Mouse (Mus musculus) MEL (cell line): ENCODE results near the gene Dnah14. TPM values are rescaled to one million over a fixed set of nuclear protein-coding genes. Genes with fewer than 3 reads are reported as not detected.

Experiments
- polyA plus RNA-seq, 2 experiments: library from polyadenylated mRNA; stranded (reverse) in 1 of 2; unstranded in 1 of 2; fragments of >175 nt in 1 of 2; fragments of >200 nt in 1 of 2; gene quantifications; 2 replicates each; pipeline versions ENCODE4 v1.2.1 to v1.2.4; 2012; ENCODE audit warnings: low replicate concordance in 2 of 2, low read depth in 1 of 2; ENCODE audit not compliant: insufficient read length in 2 of 2, insufficient read depth in 1 of 2, missing spikeins in 1 of 2
- total RNA-seq: library from RNA; depleted of rRNA; stranded (reverse); fragments of 300-350 nt; gene quantifications from 2 replicates; pipeline ENCODE4 v1.2.3, GENCODE M21; 2012; rRNA removed

Gene Dnah14
- total and polyA plus RNA-seq, 3 experiments, result 0.77 to 1.2 TPM; not detected in 1

Other genes with a start within 250 kb of the Dnah14 start
- not detected in 2 replicates for gene Cnih3, start 223.9 kb upstream of the Dnah14 start, total RNA-seq
- not detected for gene Cnih3, start 223.9 kb upstream of the Dnah14 start, polyA plus RNA-seq
- not detected in 2 replicates for gene Ccdc121, start 65.1 kb upstream of the Dnah14 start, total RNA-seq
- gene Ccdc121, start 65.1 kb upstream of the Dnah14 start, polyA plus RNA-seq, result not detected